Mouse (Mus musculus): ENCODE measurements around the gene Polr2c. TPM values are rescaled to one million over a fixed set of nuclear protein-coding genes. Genes with fewer than 3 reads are reported as not detected.

Polr2c gene
- total RNA-seq, 1 experiment from 2014 or later = 54.9 TPM

DNA sequence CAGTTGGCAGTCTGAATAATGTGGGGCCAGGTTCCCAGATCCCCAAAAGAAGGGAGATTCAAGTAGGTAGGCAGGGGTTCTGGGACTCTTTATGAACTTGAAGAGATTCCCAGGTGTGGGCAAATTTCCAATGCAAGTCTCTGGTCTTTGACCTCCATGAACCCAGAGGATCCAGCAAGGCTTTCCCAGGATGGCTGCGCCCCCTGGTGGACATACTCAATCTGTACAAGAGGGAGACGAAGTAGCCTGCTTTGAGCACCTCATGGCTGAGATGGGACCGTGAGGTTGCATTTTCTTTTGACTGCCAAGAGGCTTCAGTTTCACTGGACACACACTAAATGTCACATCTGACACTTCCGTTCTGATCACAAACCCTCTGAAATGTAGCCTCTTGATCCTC is 51.6 kb downstream of the Polr2c start:
- ATAC-seq (replicated peaks in 1 of 2; ENCODE audit: insufficient read depth in 1 of 2, low FRiP score in 2 of 2, low TSS enrichment in 1 of 2, low read depth in 1 of 2, poor library complexity in 2 of 2, severe bottlenecking in 2 of 2) = peak; percentile 64 to 78; a peak in 3 of 4 replicates

DNA sequence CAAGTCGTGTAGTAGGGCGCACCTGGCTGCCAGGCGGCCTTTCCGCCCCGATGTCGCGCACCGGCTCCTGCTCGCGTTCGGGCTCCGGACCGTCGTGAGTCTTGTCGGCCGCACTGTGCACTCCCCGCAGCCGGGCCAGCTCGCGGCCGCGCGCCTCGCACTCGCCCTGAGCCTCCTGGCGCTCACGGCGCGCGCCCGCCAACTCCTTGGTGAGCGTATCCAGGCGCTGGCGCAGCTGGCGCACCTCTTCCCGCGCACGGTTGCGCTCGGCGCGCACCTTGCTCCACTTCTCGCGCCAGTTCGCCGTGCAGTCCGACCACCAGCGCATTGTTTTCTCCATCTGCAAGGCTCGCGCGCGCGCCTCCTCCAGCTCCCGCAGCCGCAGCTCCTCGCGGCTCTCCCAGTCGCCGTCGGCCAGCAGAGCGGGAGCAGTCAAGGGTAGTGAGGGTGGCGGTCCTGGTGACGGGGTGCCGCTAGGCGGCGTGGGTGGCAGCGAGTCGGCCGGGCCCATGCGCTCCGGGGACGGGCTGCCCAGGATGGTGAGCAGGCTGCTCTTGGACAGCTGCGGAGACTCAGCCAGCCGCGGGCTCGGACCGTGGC is 55.9 kb downstream of the Polr2c start:
- ATAC-seq (replicated peaks in 1 of 2; ENCODE audit: insufficient read depth in 1 of 2, low FRiP score in 2 of 2, low TSS enrichment in 1 of 2, low read depth in 1 of 2, poor library complexity in 2 of 2, severe bottlenecking in 2 of 2) = no peak

DNA sequence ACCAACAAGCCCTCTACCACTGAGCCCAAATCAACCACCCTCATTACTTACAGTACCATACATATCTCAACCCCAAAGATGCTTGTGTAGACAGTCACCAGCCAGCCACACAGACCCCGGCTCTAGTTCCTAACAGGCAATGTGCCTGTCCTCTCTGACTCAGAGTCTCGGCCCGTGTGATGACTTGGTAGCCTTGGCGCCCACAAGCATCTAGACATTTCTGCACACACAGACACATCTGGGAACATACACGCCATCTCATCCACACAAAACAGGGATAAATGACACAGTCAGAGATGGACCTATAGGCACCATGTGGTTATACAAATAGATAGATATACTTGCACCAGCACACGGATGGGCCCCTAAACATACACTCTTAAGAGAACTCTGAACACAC is 57.0 kb downstream of the Polr2c start:
- ATAC-seq (replicated peaks in 1 of 2; ENCODE audit: insufficient read depth in 1 of 2, low FRiP score in 2 of 2, low TSS enrichment in 1 of 2, low read depth in 1 of 2, poor library complexity in 2 of 2, severe bottlenecking in 2 of 2) = no peak

DNA sequence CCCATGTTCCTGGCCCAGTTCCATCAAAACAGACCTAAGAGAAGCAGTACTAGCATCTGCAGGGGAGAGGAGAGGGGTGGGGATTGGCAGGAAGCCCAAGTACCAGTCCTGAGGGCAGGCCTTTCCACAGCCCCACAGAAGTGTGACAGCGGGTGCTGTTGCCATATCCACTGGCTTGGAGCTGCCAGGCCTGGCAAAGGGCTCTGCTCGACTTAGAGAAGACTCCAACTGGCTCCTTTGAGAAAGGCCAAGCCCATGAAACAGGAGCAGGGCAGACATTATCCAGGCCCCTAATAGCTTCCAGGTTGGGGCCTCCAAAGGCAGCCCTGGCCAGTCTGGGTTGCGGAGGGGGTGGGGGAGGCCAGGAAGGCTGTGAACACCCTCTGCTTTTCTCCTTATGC is 57.5 kb downstream of the Polr2c start:
- ATAC-seq (replicated peaks in 1 of 2; ENCODE audit: insufficient read depth in 1 of 2, low FRiP score in 2 of 2, low TSS enrichment in 1 of 2, low read depth in 1 of 2, poor library complexity in 2 of 2, severe bottlenecking in 2 of 2) = no peak

DNA sequence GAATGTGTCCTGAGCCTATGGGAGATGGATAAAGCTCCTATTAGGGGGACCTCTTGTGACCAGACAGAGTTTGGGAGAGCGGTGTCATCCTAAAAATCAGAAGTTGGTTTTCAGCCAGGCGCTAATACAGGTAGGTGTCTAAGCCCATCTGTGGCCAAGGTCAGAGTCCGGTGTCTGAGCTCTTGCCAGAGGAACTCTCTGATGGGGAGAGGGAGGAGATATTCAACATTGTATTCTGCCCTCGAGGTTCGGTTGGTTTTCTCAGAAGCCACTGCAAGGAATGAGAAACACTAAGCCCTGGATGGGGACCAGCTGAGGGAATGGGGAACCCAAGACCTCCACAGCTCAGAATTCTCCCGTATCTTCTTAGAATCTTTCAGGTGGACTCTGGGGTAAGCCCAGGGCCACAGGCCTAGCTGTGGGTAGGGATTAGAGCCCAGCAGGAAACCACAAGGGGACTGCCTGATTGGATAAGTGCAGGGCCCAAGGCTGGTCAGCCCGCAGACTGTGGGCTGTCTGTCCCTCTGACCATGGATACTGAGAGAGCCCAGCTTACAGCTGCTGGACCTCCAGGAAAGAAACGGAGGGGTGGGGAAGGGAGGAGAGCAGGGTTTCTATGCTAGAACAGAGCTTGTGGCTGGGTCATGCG is 59.2 kb downstream of the Polr2c start:
- peak in 1 of 2 experiments; percentile 19; a peak in 2 of 4 replicates for ATAC-seq (replicated peaks in 1 of 2; ENCODE audit: insufficient read depth in 1 of 2, low FRiP score in 2 of 2, low TSS enrichment in 1 of 2, low read depth in 1 of 2, poor library complexity in 2 of 2, severe bottlenecking in 2 of 2)

DNA sequence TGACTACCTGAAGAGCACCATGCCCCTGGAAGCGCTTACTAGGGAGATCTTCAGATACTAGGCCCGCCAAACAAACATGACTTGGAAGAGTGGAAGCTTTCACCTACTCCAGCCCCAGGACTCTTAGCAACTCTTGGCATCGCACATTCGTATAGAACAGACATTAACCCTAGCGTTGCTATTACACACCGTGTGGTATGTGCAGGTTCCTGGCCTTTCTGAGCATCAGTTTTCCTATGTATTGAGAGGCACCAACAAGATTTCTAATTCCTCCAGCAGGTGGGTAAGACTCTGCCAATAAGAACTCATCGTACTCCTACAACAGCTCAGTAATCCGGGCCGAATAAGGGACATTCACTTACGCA is 59.7 kb downstream of the Polr2c start:
- no peak for ATAC-seq (replicated peaks in 1 of 2; ENCODE audit: insufficient read depth in 1 of 2, low FRiP score in 2 of 2, low TSS enrichment in 1 of 2, low read depth in 1 of 2, poor library complexity in 2 of 2, severe bottlenecking in 2 of 2)

DNA sequence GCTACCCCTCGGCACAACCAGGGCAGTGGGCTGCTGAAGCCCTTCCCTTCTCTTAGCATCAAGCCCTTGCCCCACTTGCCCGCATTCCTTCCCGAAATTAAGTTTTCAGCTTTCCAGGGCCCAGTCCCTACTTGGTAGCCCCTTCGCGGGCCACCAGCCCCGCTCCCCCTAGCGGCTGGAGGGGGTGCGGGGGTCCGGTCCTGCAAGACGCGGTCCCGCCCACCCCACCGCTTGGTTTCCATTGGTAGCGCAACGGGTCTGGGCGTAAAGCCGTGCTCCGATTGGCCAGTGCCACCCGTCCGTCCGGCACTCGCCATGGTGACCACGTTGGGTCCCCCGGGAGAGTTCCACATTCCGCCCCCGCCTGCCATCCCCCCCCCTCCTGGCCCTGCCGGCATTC is 60.1 kb downstream of the Polr2c start:
- ATAC-seq (replicated peaks in 1 of 2; ENCODE audit: insufficient read depth in 1 of 2, low FRiP score in 2 of 2, low TSS enrichment in 1 of 2, low read depth in 1 of 2, poor library complexity in 2 of 2, severe bottlenecking in 2 of 2) = peak; percentile 89 to 92

DNA sequence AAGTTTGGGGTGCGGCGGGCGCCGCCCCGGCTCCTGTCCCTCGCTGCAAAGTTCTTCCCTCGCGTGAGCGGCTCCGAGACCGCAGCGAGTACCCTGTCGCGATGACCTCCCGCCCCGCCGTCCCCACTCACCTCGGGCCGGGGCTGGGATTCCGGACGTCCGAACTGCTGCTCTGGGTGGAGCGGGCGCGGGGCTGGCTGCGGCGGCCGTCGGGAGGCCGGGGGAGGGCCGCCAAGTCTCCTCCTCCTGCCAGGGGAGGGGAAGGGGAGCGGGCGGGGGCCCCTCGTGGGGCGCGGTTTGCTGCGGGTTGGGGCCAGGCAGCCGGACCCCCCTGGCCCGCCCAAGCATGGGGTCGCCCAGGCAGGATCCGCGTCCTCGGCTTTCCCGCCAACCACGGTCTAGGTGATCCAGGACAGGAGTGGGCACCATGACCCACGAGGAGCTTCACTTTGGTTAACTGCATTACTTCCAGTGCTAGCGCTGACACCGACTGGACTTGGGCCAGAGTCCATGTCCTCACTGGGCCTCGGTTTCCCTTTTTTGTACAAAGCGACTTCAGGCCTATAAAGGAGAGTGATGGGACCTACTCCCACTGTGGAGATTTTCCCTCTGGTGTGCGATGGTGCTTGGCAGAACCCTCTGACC is 60.7 kb downstream of the Polr2c start, which contains the start of gene Ccdc102a:
Gene Ccdc102a (minus strand): TSS at position 248 of the 645 bp plus-strand sequence.
- ATAC-seq (replicated peaks in 1 of 2; ENCODE audit: insufficient read depth in 1 of 2, low FRiP score in 2 of 2, low TSS enrichment in 1 of 2, low read depth in 1 of 2, poor library complexity in 2 of 2, severe bottlenecking in 2 of 2) = no peak

DNA sequence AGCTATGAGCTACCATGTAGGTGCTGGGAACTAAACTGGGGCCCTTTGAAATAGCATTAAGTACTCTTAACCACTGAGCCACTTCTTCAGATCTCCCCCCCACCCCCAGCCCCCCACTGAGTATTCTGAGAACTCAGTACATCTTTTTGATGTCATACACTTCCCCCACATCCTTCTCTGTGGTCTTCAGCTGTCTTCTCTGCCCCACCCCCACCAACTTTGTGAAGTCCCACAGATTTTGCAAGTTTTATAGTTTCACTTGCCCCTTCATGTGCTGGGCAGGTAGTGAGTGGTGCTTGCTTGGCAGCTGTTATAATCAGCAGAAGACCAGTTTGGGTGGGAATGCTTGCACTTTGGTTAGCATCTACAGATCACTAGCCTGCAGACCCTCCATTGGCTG is 62.0 kb downstream of the Polr2c start:
- no peak for ATAC-seq (replicated peaks in 1 of 2; ENCODE audit: insufficient read depth in 1 of 2, low FRiP score in 2 of 2, low TSS enrichment in 1 of 2, low read depth in 1 of 2, poor library complexity in 2 of 2, severe bottlenecking in 2 of 2)

DNA sequence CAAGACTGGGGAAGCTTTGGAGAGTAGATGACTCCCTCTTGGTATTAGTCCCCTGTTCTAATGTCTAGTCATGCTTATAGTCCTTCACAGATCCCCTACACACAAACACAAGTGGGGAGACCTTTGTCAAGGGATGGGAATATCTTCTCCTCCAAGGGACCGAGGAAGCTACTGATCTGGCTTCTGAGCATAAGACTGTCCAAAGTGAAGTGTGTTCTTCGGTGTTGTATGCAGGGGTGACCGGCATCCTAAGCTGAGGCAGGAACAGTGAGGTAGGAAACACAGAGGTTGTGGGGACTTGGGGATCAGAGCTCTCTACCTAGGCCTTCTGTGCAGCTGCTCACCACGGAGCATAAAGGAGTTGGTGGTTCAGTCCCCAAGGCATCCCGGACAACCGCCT is 64.9 kb downstream of the Polr2c start:
- ATAC-seq (replicated peaks in 1 of 2; ENCODE audit: insufficient read depth in 1 of 2, low FRiP score in 2 of 2, low TSS enrichment in 1 of 2, low read depth in 1 of 2, poor library complexity in 2 of 2, severe bottlenecking in 2 of 2) = no peak

DNA sequence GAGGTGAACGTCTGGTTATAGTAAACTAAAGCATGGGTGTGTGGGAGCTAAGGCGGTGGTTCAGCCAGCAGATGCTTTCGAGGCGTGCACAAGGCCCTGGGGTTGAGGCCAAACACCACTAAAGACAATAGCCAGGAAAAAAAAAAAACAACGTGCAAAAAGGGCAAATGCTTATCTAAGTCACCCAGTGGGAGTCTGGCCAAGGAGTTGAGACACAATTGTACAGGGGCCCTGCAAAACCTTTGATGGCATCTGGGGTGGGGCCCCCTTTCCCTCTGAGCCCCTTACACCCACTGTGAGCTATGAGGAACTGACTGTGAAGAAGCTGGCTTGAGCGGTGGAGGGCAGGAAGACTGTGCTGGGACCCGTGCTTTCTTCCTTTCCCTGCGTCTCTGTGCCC is 65.4 kb downstream of the Polr2c start:
- ATAC-seq (replicated peaks in 1 of 2; ENCODE audit: insufficient read depth in 1 of 2, low FRiP score in 2 of 2, low TSS enrichment in 1 of 2, low read depth in 1 of 2, poor library complexity in 2 of 2, severe bottlenecking in 2 of 2) = peak; percentile 13 to 50; a peak in 3 of 4 replicates

Other genes starting within 250 kb of the Polr2c start
- gene Arl2bp, start 190.8 kb upstream of the Polr2c start, total RNA-seq (2017) = 96.4 and 129 TPM in 2 replicates
- 0.50 TPM in 1 of 2 replicates, not detected in the other for gene Pllp, start 161.2 kb upstream of the Polr2c start, total RNA-seq (2017)
- not detected in 2 replicates for gene Ccl22, start 111.9 kb upstream of the Polr2c start, total RNA-seq (2017)
- gene Cx3cl1, start 85.4 kb upstream of the Polr2c start, total RNA-seq (2017) = 0.55 and 3.3 TPM in 2 replicates
- gene Ccl17, start 47.0 kb upstream of the Polr2c start, total RNA-seq (2017) = not detected in 2 replicates
- gene Coq9, start 19.1 kb upstream of the Polr2c start, total RNA-seq (2017) = 33.1 and 39.4 TPM in 2 replicates
- 24.1 and 49.0 TPM in 2 replicates for gene Ciapin1, start 19.1 kb upstream of the Polr2c start, total RNA-seq (2017)
- 0.13 and 0.30 TPM in 2 replicates for gene Dok4, start 18.9 kb downstream of the Polr2c start, total RNA-seq (2017)
- 3.4 and 4.9 TPM in 2 replicates for gene Ccdc102a, start 60.6 kb downstream of the Polr2c start, total RNA-seq (2017)
- 0.25 TPM in 1 of 2 replicates, not detected in the other for gene Adgrg5, start 66.2 kb downstream of the Polr2c start, total RNA-seq (2017)
- 565 and 601 TPM in 2 replicates for gene Adgrg1, start 117.3 kb downstream of the Polr2c start, total RNA-seq (2017)
- 114 and 161 TPM in 2 replicates for gene Adgrg3, start 160.2 kb downstream of the Polr2c start, total RNA-seq (2017)
- 5.6 and 10.2 TPM in 2 replicates for gene Drc7, start 197.7 kb downstream of the Polr2c start, total RNA-seq (2017)
- 15.4 and 32.0 TPM in 2 replicates for gene Katnb1, start 223.7 kb downstream of the Polr2c start, total RNA-seq (2017)